Mouse (Mus musculus): ENCODE measurements around the gene Bean1.

- TF ChIP-seq CTCF (IDR thresholded peaks at IDR 0.05; ENCODE audit: low read depth) (no peak), EP300 (IDR thresholded peaks at IDR 0.05; ENCODE audit: low read depth) (no peak)
These were observed 38.7 kb upstream of the Bean1 start for GRCm38 (mm10) chr8:104131414-104131975.
